Mouse (Mus musculus) bone marrow, adult 2 months (tissue): ENCODE data around the gene Sec16a. TPM values are rescaled to one million over a fixed set of nuclear protein-coding genes. Genes with fewer than 3 reads are reported as not detected.
"Not testable (repeated sequence)": the region's sequence is repeated elsewhere in the genome, so short reads cannot be mapped to it uniquely, and the experiment has no call there.

ENCODE experiments used
- H3K27ac ChIP-seq: fragments of 200-500 bp; 2 replicates; pipeline ENCODE4 v1.5.1; 2012; ENCODE audit warnings: low read depth, mild to moderate bottlenecking, control low read depth, inconsistent platforms, low read length; ENCODE audit not compliant: control insufficient read depth, poor library complexity, insufficient read depth
- H3K4me1 ChIP-seq: fragments of 200-500 bp; 2 replicates; pipeline ENCODE4 v1.6.1; 2011; ENCODE audit warnings: low read length; ENCODE audit not compliant: control insufficient read depth, insufficient read depth
- H3K4me3 ChIP-seq: fragments of 200-500 bp; replicated peaks from 2 replicates; pipeline ENCODE3; 2011; ENCODE audit warnings: mild to moderate bottlenecking, low read depth, low read length, control low read depth; ENCODE audit not compliant: control insufficient read depth
- CTCF ChIP-seq: fragments of 200-500 bp; IDR thresholded peaks from 2 replicates; pipeline ENCODE4 v1.5.1; 2011; ENCODE audit warnings: low read length, control low read depth; ENCODE audit not compliant: control insufficient read depth, insufficient read depth
- POLR2A ChIP-seq: fragments of 200-500 bp; IDR thresholded peaks from 2 replicates; pipeline ENCODE4 v1.6.1; 2011; ENCODE audit warnings: low read depth, mild to moderate bottlenecking, control low read depth, low read length, borderline replicate concordance; ENCODE audit not compliant: control insufficient read depth
- WGBS: fragments of 180-500 bp; shearing (Covaris S2); methylation state at CpG from one replicate; pipeline ENCODE4 v1.1.7; 2018; 5-methylcytosine and 5-hydroxymethylcytosine counted together
- polyA plus RNA-seq: library from polyadenylated mRNA; stranded (reverse); fragments of >200 nt; gene quantifications from 2 replicates; pipeline ENCODE4 v1.2.4, GENCODE M21; 2011; ENCODE audit warnings: low replicate concordance; ENCODE audit not compliant: missing spikeins, insufficient read depth, insufficient read length

Sec16a gene
- polyA plus RNA-seq, 1 experiment, result 30.1 TPM

DNA sequence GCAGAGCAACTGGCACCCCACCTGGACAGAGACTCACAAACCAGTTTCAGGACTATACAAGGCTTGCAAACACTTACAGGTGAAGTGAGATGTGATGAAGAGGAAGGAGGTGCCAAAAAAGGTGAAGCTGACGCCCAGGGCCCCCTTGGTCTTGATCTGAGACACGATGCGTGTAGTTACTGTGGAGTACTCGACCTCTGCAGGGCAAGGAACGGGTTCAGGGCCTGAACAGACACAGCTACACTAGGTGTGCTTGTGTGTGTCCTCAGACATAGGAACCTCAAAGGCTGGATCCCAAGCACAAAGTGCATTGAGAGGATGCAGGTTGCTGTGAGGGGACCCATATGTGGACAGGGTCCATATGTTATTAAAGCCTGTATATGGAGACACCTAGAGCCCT, 44.7 kb downstream of the Sec16a start:
- H3K4me1 ChIP-seq, result no peaks in the 10 kb centered on the region
- no peak overlapping the region for H3K4me3 ChIP-seq
- H3K27ac ChIP-seq, result no peak overlapping the region
- TF ChIP-seq CTCF (no peak), POLR2A (no peak)
- WGBS, result 92% methylated on average over 5 of the region's 5 CpGs

- WGBS, result 88% methylated on average over 5 of the region's 5 CpGs
- H3K27ac ChIP-seq, result no peak overlapping the region
- H3K4me3 ChIP-seq, result no peak overlapping the region
- TF ChIP-seq CTCF (no peak), POLR2A (no peak)
- no peaks in the 10 kb centered on the region for H3K4me1 ChIP-seq
Measured at GRCm38 (mm10) chr2:26399647-26400046, 45.4 kb downstream of the Sec16a start.

DNA sequence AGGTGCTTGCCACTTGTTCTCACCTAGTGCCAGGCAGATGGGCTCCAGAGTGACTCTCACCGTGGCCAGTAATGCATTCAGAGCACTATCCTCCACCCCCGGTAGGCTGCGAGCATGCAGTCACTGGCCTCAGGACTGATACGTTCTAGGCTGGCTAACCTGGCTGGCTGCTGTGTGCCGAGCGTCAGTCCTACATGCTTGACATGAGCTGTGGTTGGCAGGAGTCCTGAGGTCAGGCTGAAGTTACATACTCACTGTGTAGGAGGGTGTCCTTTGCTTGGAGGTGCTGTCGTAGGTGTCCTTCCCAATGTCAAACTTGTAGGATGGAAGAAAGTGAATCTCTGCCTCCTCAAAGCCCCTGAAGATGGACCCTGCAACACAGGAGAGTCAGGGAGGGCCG, 46.0 kb downstream of the Sec16a start:
- Histone ChIP-seq H3K4me1 (no peaks in the 10 kb centered on the region), H3K27ac (no peak overlapping the region), H3K4me3 (no peak overlapping the region)
- WGBS, result 89% methylated on average over 8 of the region's 8 CpGs
- no peak for TF ChIP-seq POLR2A
- TF ChIP-seq CTCF, result no peak

GRCm38 (mm10) chr2:26391617-26392016, 53.4 kb downstream of the Sec16a start:
- Histone ChIP-seq H3K27ac (no peak overlapping the region), H3K4me3 (no peak overlapping the region), H3K4me1 (no peaks in the 10 kb centered on the region; the same call in 1 of the 2 replicates)
- 89% methylated on average over 6 of the region's 6 CpGs for WGBS
- TF ChIP-seq CTCF (no peak), POLR2A (no peak)

- TF ChIP-seq POLR2A (no peak), CTCF (no peak)
- Histone ChIP-seq H3K4me3 (no peak overlapping the region), H3K4me1 (no peaks in the 10 kb centered on the region; the same call in 1 of the 2 replicates), H3K27ac (no peak overlapping the region)
- WGBS, result 61% methylated on average over 3 of the region's 3 CpGs
Measured at GRCm38 (mm10) chr2:26390954-26391353, 54.1 kb downstream of the Sec16a start.

DNA sequence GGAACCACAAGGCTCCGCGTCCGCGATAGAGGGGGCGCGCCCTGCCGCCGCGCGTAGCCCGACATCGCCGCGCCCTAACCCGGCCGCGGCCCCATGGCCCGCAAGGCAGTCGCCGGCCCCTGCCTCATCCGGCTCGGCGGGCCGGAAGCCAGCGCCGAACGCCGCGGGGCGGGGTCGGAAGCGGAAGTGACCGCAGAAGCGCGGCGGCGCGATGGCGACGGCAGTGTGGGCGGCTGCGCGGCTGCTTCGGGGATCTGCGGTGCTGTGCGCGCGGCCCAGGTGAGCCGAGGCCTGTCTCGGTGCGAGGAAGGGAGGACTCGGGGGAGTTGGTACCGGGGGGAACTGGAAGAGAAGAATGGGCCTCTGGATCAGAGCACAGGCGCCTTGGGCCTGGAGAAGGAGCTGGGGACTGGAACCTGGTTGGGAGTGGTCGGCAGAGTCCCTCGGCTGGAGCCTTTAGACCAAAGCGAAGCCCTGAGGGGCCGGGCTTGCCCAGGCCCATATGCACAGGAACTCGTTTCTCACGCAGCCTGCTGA, 55.8 kb downstream of the Sec16a start, which contains the start of the genes Entr1 and Pmpca:
Gene Entr1, minus strand, starts transcription at position 163 of the 537 bp plus-strand sequence.
Gene Pmpca, plus strand, starts transcription at position 186 of the 537 bp plus-strand sequence.
- no peak for TF ChIP-seq CTCF
- peak; percentile 84; the same call in 1 of the 2 replicates for TF ChIP-seq POLR2A
- H3K4me1 ChIP-seq, result no peaks in the 10 kb centered on the region; the same call in 1 of the 2 replicates
- WGBS, result under 1% methylated on average over 60 of the region's 60 CpGs
- peak within 1 kb of the TSS; percentile 83 for H3K4me3 ChIP-seq
- H3K27ac ChIP-seq, result peak within 1 kb of the TSS; percentile 82; the same call in 1 of the 2 replicates

DNA sequence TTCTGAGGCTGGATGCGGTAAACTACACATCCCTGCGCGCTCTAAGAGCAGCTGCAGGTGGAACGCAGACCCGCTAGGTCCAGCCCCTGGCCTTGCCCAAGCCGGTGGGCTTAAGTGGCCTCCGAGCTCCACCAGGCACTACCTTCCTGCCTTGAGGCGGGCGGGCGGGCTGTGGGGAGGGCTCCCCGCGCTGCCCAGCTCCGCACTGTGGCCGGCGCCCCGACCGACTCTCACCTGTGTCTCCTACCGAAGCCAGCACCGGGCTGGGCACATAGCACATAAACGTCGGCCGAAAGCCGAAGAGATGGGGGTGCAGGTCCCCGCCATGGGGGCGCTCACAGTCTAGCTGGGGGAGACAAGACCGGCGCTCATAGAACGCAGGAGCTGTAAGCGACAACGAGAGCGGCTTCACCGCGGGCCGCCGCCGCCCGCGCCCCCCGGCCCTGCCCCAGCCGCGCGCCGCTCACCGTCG, 56.3 kb downstream of the Sec16a start:
- WGBS, result under 1% methylated on average over 45 of the region's 45 CpGs
- TF ChIP-seq POLR2A (no peak), CTCF (no peak)
- Histone ChIP-seq H3K27ac (peak overlapping the region; percentile 82; the same call in 1 of the 2 replicates), H3K4me3 (peak overlapping the region; percentile 83), H3K4me1 (no peaks in the 10 kb centered on the region; the same call in 1 of the 2 replicates)

DNA sequence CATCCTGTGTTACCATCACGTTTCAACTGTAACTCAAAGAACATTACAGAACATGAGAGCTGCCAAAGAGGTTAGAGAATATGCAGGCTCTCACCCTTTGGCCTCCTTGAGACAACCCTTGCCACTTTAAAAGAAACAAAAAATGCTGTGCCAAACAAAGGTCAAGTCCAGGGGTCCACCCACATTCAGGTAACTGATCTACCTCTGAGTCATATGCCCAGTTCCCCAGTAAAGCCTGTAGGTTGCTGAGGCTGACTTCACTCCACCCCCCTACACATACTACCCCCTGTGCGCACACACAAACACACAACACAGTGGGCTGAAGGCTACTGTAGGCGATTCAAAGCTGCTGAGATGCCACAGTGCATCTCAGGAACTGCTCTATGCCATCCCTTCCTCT, 57.3 kb downstream of the Sec16a start:
- no peaks in the 10 kb centered on the region; the same call in 1 of the 2 replicates for H3K4me1 ChIP-seq
- H3K27ac ChIP-seq, result no peak overlapping the region
- TF ChIP-seq CTCF, result no peak
- no peak for TF ChIP-seq POLR2A
- WGBS, result 83% methylated on average over 3 of the region's 3 CpGs
- peak overlapping the region; percentile 1 for H3K4me3 ChIP-seq

DNA sequence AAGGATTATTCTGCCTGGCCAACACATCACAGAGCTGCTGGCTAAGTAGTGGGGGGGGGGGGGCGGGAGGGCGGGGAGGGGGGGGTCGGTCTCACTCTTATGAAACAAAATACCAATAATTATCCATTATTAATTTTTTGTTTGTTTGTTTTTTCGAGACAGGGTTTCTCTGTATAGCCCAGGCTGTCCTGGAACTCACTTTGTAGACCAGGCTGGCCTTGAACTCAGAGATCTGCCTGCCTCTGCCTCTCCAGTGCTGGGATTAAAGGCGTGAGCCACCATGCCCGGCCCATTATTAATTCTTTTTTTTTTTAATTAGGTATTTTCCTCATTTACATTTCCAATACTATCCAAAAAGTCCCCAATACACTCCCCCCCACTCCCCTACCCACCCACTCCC, 64.1 kb downstream of the Sec16a start:
- H3K27ac ChIP-seq, result not testable (repeated sequence)

More for the DNA sequence above, 64.1 kb downstream of the Sec16a start:
- WGBS, result 20% methylated on average over 6 of the region's 6 CpGs
- H3K4me1 ChIP-seq, result not testable (repeated sequence)
- peak overlapping the region; percentile 95 for H3K4me3 ChIP-seq
